Mouse (Mus musculus): ENCODE results near the gene Mapkapk2. TPM values are rescaled to one million over a fixed set of nuclear protein-coding genes. Genes with fewer than 3 reads are reported as not detected.
A peak's percentile ranks its signal among the peaks of the same experiment; 100 is the strongest.

Mapkapk2 gene
- polyA plus RNA-seq, 1 experiment from 2014 or later: 42.7 TPM

DNA sequence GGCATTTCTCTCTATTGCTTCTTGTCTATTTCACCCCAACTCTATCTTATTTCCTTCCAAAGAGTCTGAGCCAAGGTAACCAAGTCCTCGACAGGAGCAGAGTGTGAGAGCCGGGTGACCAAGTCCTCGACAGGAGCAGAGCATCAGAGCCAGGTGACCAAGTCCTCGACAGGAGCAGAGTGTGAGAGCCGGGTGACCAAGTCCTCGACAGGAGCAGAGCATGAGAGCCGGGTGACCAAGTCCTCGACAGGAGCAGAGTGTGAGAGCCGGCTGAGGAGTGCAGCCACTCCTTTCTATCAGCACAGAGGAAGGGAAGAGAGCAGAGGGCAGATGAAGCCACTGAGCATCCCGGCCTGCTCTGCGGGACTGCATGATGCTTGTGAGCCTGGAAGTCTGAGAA lies 9.1 kb downstream of the Mapkapk2 start:
- no peak for ATAC-seq (ENCODE audit: low FRiP score, low read depth)
- H3K36me3 ChIP-seq: no peaks in the 10 kb centered on the region
- no peak overlapping the region for H3K9ac ChIP-seq
- H3K27me3 ChIP-seq: no peaks in the 10 kb centered on the region
- peak overlapping the region; percentile 14 for H3K4me2 ChIP-seq (replicated peaks)
- peaks cover 91% of the 10 kb centered on the region for H3K4me1 ChIP-seq
- H3K4me3 ChIP-seq: no peak overlapping the region
- H3K9me3 ChIP-seq: no peaks in the 10 kb centered on the region
- 63% methylated on average over 11 of the region's 11 CpGs for WGBS
- H3K27ac ChIP-seq: no peak overlapping the region

DNA sequence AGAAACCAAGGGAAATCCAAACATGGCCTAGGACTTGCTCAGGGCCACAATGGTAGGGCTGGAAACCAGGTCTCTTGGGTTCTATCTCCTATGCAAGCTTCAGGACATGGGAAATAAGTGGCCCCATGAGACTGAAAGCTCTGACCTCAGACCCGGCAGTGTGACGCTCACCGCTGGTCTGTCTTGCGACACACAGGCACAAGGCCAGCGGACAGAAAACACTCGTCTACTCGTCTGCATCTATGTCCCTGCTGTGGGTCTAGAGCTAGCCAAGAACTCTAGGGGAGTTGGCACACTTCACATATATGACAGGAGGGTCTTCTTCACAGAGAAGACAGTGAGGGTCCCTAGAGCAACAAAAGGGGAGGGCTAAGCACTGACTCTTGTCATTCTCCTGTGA lies 10.7 kb downstream of the Mapkapk2 start:
- Histone ChIP-seq H3K27ac (no peak overlapping the region), H3K9ac (peak overlapping the region; percentile 20; the same call in 1 of the 2 replicates), H3K36me3 (no peaks in the 10 kb centered on the region), H3K4me3 (no peak overlapping the region), H3K4me2 (replicated peaks) (0 out of 2 replicates have a peak overlapping the region, but pooled peaks have one; percentile 12), H3K4me1 (peaks cover 79% of the 10 kb centered on the region), H3K27me3 (no peaks in the 10 kb centered on the region), H3K9me3 (no peaks in the 10 kb centered on the region)
- 59% methylated on average over 7 of the region's 7 CpGs for WGBS
- no peak for ATAC-seq (ENCODE audit: low FRiP score, low read depth)

GRCm38 (mm10) chr1:131085957-131086739 lies 11.5 kb downstream of the Mapkapk2 start:
- Histone ChIP-seq H3K4me1 (peaks cover 81% of the 10 kb centered on the region), H3K9ac (0 out of 2 replicates have a peak overlapping the region, but pooled peaks have one; percentile 20), H3K4me2 (replicated peaks) (0 out of 2 replicates have a peak overlapping the region, but pooled peaks have one; percentile 12), H3K36me3 (no peaks in the 10 kb centered on the region), H3K27me3 (no peaks in the 10 kb centered on the region), H3K27ac (no peak overlapping the region), H3K4me3 (no peak overlapping the region), H3K9me3 (no peaks in the 10 kb centered on the region)
- WGBS: 17% methylated on average over 4 of the region's 4 CpGs
- no peak for ATAC-seq (ENCODE audit: low FRiP score, low read depth)

- no peaks in the 10 kb centered on the region for H3K36me3 ChIP-seq
- no peaks in the 10 kb centered on the region for H3K27me3 ChIP-seq
- 79% methylated on average over 3 of the region's 3 CpGs for WGBS
- no peaks in the 10 kb centered on the region for H3K9me3 ChIP-seq
- no peak overlapping the region for H3K9ac ChIP-seq
- H3K4me3 ChIP-seq: no peak overlapping the region
- H3K27ac ChIP-seq: no peak overlapping the region
- no peak overlapping the region for H3K4me2 ChIP-seq (replicated peaks)
- no peak for ATAC-seq (ENCODE audit: low FRiP score, low read depth)
- peaks cover 81% of the 10 kb centered on the region for H3K4me1 ChIP-seq
These were observed 12.4 kb downstream of the Mapkapk2 start for GRCm38 (mm10) chr1:131085272-131085671.

DNA sequence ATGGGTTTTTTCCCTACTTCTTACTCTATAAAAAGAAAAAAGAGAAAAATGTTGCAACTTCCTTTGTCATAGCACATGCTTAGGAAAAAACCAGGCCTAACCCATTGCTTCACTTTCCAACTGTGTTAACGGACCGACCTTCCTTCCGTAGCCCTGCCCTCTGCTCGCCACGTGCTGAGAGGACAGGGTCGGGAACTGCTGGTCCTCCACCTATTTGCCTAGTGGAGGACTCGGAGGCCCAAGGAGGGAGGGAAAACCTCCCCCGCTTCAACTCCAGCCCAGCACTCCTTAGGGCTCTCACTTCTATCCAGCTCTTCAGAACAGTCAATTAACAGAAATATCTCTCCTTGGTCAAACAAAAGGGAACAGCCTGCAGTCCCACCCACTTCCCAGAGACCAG lies 13.3 kb downstream of the Mapkapk2 start:
- Histone ChIP-seq H3K36me3 (no peaks in the 10 kb centered on the region), H3K4me3 (no peak overlapping the region), H3K27ac (no peak overlapping the region), H3K9ac (no peak overlapping the region), H3K4me2 (replicated peaks) (no peak overlapping the region), H3K4me1 (peaks cover 81% of the 10 kb centered on the region), H3K27me3 (no peaks in the 10 kb centered on the region), H3K9me3 (no peaks in the 10 kb centered on the region)
- 0 out of 2 replicates have a peak, but pooled peaks have one; percentile 2 for ATAC-seq (ENCODE audit: low FRiP score, low read depth)
- WGBS: 44% methylated on average over 8 of the region's 8 CpGs

DNA sequence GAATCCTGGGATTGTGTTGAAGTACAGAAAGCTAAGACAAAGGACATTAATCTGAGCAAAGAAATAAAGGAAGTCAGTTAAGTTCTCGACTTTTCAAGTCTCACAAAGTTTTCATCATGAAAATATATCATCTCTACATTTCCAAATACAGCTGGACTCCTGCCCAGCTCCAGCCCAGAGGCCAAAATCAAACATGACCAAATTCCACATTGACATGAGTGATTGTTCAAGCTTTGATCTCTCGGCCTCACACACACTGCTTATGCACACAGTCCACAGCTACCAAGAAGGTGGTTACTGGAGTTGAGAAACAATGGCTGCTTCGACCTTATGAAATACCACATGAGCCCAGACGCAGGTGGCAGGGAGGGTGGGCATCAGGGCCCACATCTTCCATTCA lies 14.0 kb downstream of the Mapkapk2 start:
- WGBS: 69% methylated on average over 4 of the region's 4 CpGs
- H3K4me1 ChIP-seq: peaks cover 81% of the 10 kb centered on the region
- no peak overlapping the region for H3K27ac ChIP-seq

DNA sequence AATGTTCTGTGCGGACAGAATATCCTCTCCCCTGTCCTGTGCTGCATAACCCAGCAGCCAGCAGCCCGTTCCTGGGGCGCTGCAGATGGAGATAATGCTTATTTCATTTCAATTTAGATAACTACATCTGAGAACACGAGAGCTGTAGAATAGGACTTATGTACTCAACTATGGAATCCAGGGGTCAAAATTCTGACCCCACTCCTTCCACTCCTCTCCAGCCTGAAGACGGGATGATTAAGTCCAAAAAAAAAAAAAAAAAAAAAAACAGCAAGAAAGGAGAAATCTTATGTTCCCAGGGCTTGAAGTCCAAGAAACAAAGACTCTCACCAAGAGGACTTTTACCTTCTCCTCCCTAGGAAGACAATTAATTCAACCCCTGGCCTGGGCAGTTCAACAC lies 14.5 kb downstream of the Mapkapk2 start:
- Histone ChIP-seq H3K4me1 (peaks cover 81% of the 10 kb centered on the region), H3K4me3 (no peak overlapping the region), H3K27ac (no peak overlapping the region), H3K4me2 (replicated peaks) (no peak overlapping the region), H3K9ac (no peak overlapping the region), H3K9me3 (no peaks in the 10 kb centered on the region), H3K27me3 (no peaks in the 10 kb centered on the region), H3K36me3 (no peaks in the 10 kb centered on the region)
- no peak for ATAC-seq (ENCODE audit: low FRiP score, low read depth)
- 87% methylated on average over 5 of the region's 5 CpGs for WGBS

More for the DNA sequence above, 14.0 kb downstream of the Mapkapk2 start:
- no peaks in the 10 kb centered on the region for H3K36me3 ChIP-seq
- no peak for ATAC-seq (ENCODE audit: low FRiP score, low read depth)
- H3K9ac ChIP-seq: no peak overlapping the region
- H3K9me3 ChIP-seq: no peaks in the 10 kb centered on the region
- H3K27me3 ChIP-seq: no peaks in the 10 kb centered on the region
- no peak overlapping the region for H3K4me3 ChIP-seq
- no peak overlapping the region for H3K4me2 ChIP-seq (replicated peaks)

- Histone ChIP-seq H3K9me3 (0 out of 2 replicates have a peak, but pooled peaks cover 3% of the 10 kb centered on the region), H3K27me3 (no peaks in the 10 kb centered on the region), H3K27ac (no peak overlapping the region), H3K9ac (no peak overlapping the region), H3K4me1 (peaks cover 65% of the 10 kb centered on the region), H3K36me3 (no peaks in the 10 kb centered on the region), H3K4me2 (replicated peaks) (no peak overlapping the region), H3K4me3 (no peak overlapping the region)
- ATAC-seq (ENCODE audit: low FRiP score, low read depth): no peak
- WGBS: 70% methylated on average over 1 of the region's 1 CpGs
These were observed 16.9 kb downstream of the Mapkapk2 start for GRCm38 (mm10) chr1:131080686-131081085.

DNA sequence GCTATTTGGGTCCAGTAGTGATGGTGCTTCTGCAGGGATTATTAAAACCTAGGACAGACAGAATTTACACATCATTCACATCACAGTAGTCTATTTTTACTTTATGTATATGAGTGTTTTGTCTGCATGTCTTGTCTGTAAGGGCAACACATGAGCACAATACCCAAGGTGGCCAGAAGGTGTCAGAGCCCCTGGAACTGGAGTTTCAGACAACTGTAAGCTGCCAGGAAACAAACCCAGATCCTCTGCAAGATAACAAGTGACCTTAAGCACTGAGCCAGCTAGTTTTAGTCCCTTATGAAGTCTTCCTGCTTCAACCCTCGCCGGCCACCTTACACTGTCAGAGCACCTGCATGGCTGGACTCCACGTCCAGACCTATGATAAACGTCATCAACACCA lies 17.9 kb downstream of the Mapkapk2 start:
- Histone ChIP-seq H3K27ac (no peak overlapping the region), H3K4me3 (no peak overlapping the region), H3K9ac (no peak overlapping the region), H3K36me3 (no peaks in the 10 kb centered on the region), H3K4me2 (replicated peaks) (no peak overlapping the region), H3K4me1 (peaks cover 60% of the 10 kb centered on the region), H3K27me3 (no peaks in the 10 kb centered on the region), H3K9me3 (0 out of 2 replicates have a peak, but pooled peaks cover 3% of the 10 kb centered on the region)
- 70% methylated on average over 4 of the region's 4 CpGs for WGBS
- no peak for ATAC-seq (ENCODE audit: low FRiP score, low read depth)

GRCm38 (mm10) chr1:131078761-131079330 lies 18.8 kb downstream of the Mapkapk2 start:
- Histone ChIP-seq H3K4me2 (replicated peaks) (no peak overlapping the region), H3K4me1 (peaks cover 60% of the 10 kb centered on the region), H3K9me3 (0 out of 2 replicates have a peak, but pooled peaks cover 3% of the 10 kb centered on the region), H3K27me3 (no peaks in the 10 kb centered on the region), H3K4me3 (no peak overlapping the region), H3K36me3 (no peaks in the 10 kb centered on the region), H3K27ac (peak overlapping the region; percentile 23; the same call in 1 of the 2 replicates), H3K9ac (peak overlapping the region; percentile 4; the same call in 1 of the 2 replicates)
- ATAC-seq (ENCODE audit: low FRiP score, low read depth): peak; percentile 82
- 50% methylated on average over 3 of the region's 3 CpGs for WGBS

GRCm38 (mm10) chr1:131075098-131075791 lies 22.4 kb downstream of the Mapkapk2 start:
- no peak overlapping the region for H3K9ac ChIP-seq
- H3K4me1 ChIP-seq: peaks cover 61% of the 10 kb centered on the region

GRCm38 (mm10) chr1:131074524-131074938 lies 23.1 kb downstream of the Mapkapk2 start:
- H3K4me3 ChIP-seq: no peak overlapping the region
- 0 out of 2 replicates have a peak overlapping the region, but pooled peaks have one; percentile 15 for H3K27ac ChIP-seq
- H3K4me2 ChIP-seq (replicated peaks): no peak overlapping the region
- WGBS: 73% methylated on average over 8 of the region's 8 CpGs
- no peaks in the 10 kb centered on the region for H3K27me3 ChIP-seq
- ATAC-seq (ENCODE audit: low FRiP score, low read depth): no peak
- H3K9me3 ChIP-seq: 0 out of 2 replicates have a peak, but pooled peaks cover 3% of the 10 kb centered on the region
- H3K4me1 ChIP-seq: peaks cover 57% of the 10 kb centered on the region
- 0 out of 2 replicates have a peak, but pooled peaks cover 3% of the 10 kb centered on the region for H3K36me3 ChIP-seq
- H3K9ac ChIP-seq: no peak overlapping the region

More at GRCm38 (mm10) chr1:131075098-131075791, 22.4 kb downstream of the Mapkapk2 start:
- WGBS: 91% methylated on average over 7 of the region's 7 CpGs
- Histone ChIP-seq H3K4me2 (replicated peaks) (no peak overlapping the region), H3K27ac (no peak overlapping the region), H3K9me3 (0 out of 2 replicates have a peak, but pooled peaks cover 3% of the 10 kb centered on the region), H3K36me3 (0 out of 2 replicates have a peak, but pooled peaks cover 3% of the 10 kb centered on the region), H3K4me3 (no peak overlapping the region), H3K27me3 (no peaks in the 10 kb centered on the region)
- no peak for ATAC-seq (ENCODE audit: low FRiP score, low read depth)
